Mouse (Mus musculus) forebrain, embryonic 13.5 days (tissue): ENCODE data around the gene Rpl7l1. TPM values are rescaled to one million over a fixed set of nuclear protein-coding genes. Genes with fewer than 3 reads are reported as not detected.
"Not testable (repeated sequence)": the region's sequence is repeated elsewhere in the genome, so short reads cannot be mapped to it uniquely, and the experiment has no call there.

ENCODE experiments used
- ATAC-seq: fragments of 200-750 bp; cut with Nextera tagmentation; 2 replicates; pipeline ENCODE4 v1.8.0; 2017
- H3K27ac ChIP-seq: fragments of 300-500 bp; sonication (generic); 2 replicates; pipeline ENCODE4 v1.5.1; 2015; ENCODE audit warnings: inconsistent platforms, mild to moderate bottlenecking, moderate library complexity
- H3K27me3 ChIP-seq: fragments of 300-500 bp; sonication (generic); 2 replicates; pipeline ENCODE4 v1.6.1; 2015; ENCODE audit warnings: mild to moderate bottlenecking, inconsistent platforms
- H3K36me3 ChIP-seq: fragments of 300-500 bp; sonication (generic); 2 replicates; pipeline ENCODE4 v1.6.1; 2015; ENCODE audit warnings: mild to moderate bottlenecking, inconsistent platforms; ENCODE audit not compliant: poor library complexity, severe bottlenecking
- H3K4me1 ChIP-seq: fragments of 300-500 bp; sonication (generic); 2 replicates; pipeline ENCODE4 v1.6.1; 2015; ENCODE audit warnings: inconsistent platforms
- H3K4me2 ChIP-seq: fragments of 300-500 bp; sonication (generic); 2 replicates; pipeline ENCODE4 v1.6.1; 2015; ENCODE audit warnings: inconsistent platforms, mild to moderate bottlenecking, moderate library complexity
- H3K4me3 ChIP-seq: fragments of 300-500 bp; sonication (generic); 2 replicates; pipeline ENCODE4 v1.5.1; 2015; ENCODE audit warnings: mild to moderate bottlenecking, inconsistent platforms
- H3K9ac ChIP-seq: fragments of 300-500 bp; sonication (generic); 2 replicates; pipeline ENCODE4 v1.6.1; 2015; ENCODE audit warnings: mild to moderate bottlenecking, inconsistent platforms
- H3K9me3 ChIP-seq: fragments of 300-500 bp; sonication (generic); replicated peaks from 2 replicates; pipeline ENCODE4 v1.6.1; 2016; ENCODE audit warnings: inconsistent platforms
- WGBS: fragments of 180-500 bp; shearing (Covaris S2); methylation state at CpG from one replicate; pipeline ENCODE4 v1.1.7; 2015; 5-methylcytosine and 5-hydroxymethylcytosine counted together
- polyA plus RNA-seq: library from polyadenylated mRNA; unstranded; fragments of >200 nt; fragmentation: Nextera tagmentation; extraction: Ambion mirVana; gene quantifications from 2 replicates; pipeline ENCODE4 v1.2.1, GENCODE M21; 2015

Rpl7l1 gene
- polyA plus RNA-seq, 1 experiment from 2014 or later = 143 TPM

DNA sequence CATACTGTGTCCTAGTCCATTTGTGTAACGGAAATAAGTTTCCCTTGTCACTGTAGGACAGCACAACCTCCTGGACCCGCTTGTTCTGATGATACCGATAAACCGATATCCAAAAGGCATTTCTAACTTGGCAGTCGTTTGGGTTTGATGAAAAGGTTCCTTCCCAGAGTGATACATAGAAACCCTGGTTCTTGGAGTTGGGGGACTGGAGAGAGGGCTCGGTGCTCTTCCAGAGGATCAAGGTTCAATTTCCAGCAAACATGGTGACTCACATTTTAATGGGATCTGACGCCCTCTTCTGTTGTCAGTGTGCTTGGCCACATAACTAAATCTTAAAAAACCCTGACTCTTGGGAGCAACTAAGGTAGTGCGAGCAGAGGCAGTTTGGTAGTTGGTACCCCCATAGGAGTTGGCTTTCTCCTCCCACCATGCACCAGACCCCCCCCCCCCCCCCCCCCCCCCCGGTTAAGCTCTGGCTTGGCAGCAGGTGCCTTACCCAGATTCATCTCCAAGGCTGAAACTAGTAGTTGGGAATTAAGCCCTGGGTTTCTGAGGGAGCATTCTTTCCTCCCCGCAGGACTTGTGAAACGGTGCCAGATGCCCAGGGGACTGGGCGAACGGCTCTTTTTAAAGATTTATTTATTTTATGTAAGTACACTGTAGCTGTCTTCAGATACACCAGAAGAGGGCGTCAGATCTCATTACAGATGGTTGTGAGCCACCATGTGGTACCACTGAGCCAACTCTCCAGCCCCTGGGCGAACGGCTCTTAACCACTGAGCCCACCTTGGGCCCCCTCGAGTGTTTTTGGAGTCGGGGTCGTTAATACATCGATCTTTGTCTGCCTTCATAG lies 9.0 kb downstream of the Rpl7l1 start:
- H3K27me3 ChIP-seq = no peaks in the 10 kb centered on the region
- H3K27ac ChIP-seq = peak overlapping the region; percentile 69; the same call in 1 of the 2 replicates
- WGBS = 9% methylated on average over 19 of the region's 20 CpGs

GRCm38 (mm10) chr17:46772404-46773277 lies 9.8 kb downstream of the Rpl7l1 start, which contains the start of gene 2310039H08Rik:
TSS of gene 2310039H08Rik (plus strand) at chr17:46772635.
- Histone ChIP-seq H3K9me3 (no peaks in the 10 kb centered on the region), H3K27me3 (no peaks in the 10 kb centered on the region), H3K4me1 (peaks cover 19% of the 10 kb centered on the region), H3K27ac (peak within 1 kb of the TSS; percentile 69), H3K4me3 (peak within 1 kb of the TSS; percentile 78), H3K36me3 (peaks cover 38% of the 10 kb centered on the region), H3K9ac (peak within 1 kb of the TSS; percentile 79), H3K4me2 (peak within 1 kb of the TSS; percentile 77)
- peak; percentile 92 for ATAC-seq
- whole genome bisulfite sequencing = under 1% methylated on average over 50 of the region's 50 CpGs

More for the DNA sequence above, 9.0 kb downstream of the Rpl7l1 start:
- Histone ChIP-seq H3K4me3 (peak overlapping the region; percentile 78), H3K36me3 (peaks cover 47% of the 10 kb centered on the region), H3K4me1 (peaks cover 19% of the 10 kb centered on the region), H3K9me3 (no peaks in the 10 kb centered on the region), H3K9ac (peak overlapping the region; percentile 79), H3K4me2 (peak overlapping the region; percentile 77)
- no peak for ATAC-seq

- peak overlapping the region; percentile 79 for H3K9ac ChIP-seq
- ATAC-seq = peak; percentile 42
- 9% methylated on average over 5 of the region's 5 CpGs for WGBS
- H3K4me2 ChIP-seq = peak overlapping the region; percentile 77
- no peaks in the 10 kb centered on the region for H3K27me3 ChIP-seq
- peak overlapping the region; percentile 69 for H3K27ac ChIP-seq
- H3K4me1 ChIP-seq = peaks cover 19% of the 10 kb centered on the region
- H3K36me3 ChIP-seq = peaks cover 32% of the 10 kb centered on the region
- peak overlapping the region; percentile 78 for H3K4me3 ChIP-seq
- H3K9me3 ChIP-seq = no peaks in the 10 kb centered on the region
Measured at GRCm38 (mm10) chr17:46772038-46772403, 10.5 kb downstream of the Rpl7l1 start.

GRCm38 (mm10) chr17:46771616-46772015 lies 10.9 kb downstream of the Rpl7l1 start:
- H3K27me3 ChIP-seq = no peaks in the 10 kb centered on the region
- peak overlapping the region; percentile 69; the same call in 1 of the 2 replicates for H3K27ac ChIP-seq
- WGBS = 67% methylated on average over 17 of the region's 17 CpGs
- peak overlapping the region; percentile 77 for H3K4me2 ChIP-seq
- ATAC-seq = no peak
- H3K9me3 ChIP-seq = no peaks in the 10 kb centered on the region
- H3K9ac ChIP-seq = peak overlapping the region; percentile 79
- H3K4me3 ChIP-seq = peak overlapping the region; percentile 78
- peaks cover 19% of the 10 kb centered on the region for H3K4me1 ChIP-seq
- peaks cover 28% of the 10 kb centered on the region for H3K36me3 ChIP-seq

DNA sequence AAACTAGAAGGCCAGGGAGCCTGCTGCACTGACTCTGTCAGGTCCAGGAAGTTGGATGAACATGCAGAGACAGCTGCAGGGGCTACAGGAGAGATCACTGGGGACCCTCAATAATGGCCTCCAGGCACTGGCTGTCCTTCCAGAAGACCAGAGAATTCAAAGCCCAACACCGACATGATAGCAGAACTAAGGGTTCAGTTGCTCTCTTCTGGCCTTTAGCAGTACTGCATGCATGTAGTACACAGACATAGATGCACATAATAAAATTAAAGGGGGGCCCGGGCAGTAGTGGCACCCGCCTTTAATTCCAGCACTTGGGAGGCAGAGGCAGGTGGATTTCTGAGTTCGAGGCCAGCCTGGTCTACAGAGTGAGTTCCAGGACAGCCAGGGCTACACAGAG lies 11.4 kb downstream of the Rpl7l1 start:
- H3K36me3 ChIP-seq = peaks cover 22% of the 10 kb centered on the region
- WGBS = 80% methylated on average over 4 of the region's 4 CpGs
- H3K4me3 ChIP-seq = no peak overlapping the region
- H3K4me2 ChIP-seq = no peak overlapping the region
- no peaks in the 10 kb centered on the region for H3K27me3 ChIP-seq
- peaks cover 19% of the 10 kb centered on the region for H3K4me1 ChIP-seq
- no peak overlapping the region for H3K27ac ChIP-seq
- H3K9ac ChIP-seq = no peak overlapping the region
- ATAC-seq = no peak
- H3K9me3 ChIP-seq = no peaks in the 10 kb centered on the region

DNA sequence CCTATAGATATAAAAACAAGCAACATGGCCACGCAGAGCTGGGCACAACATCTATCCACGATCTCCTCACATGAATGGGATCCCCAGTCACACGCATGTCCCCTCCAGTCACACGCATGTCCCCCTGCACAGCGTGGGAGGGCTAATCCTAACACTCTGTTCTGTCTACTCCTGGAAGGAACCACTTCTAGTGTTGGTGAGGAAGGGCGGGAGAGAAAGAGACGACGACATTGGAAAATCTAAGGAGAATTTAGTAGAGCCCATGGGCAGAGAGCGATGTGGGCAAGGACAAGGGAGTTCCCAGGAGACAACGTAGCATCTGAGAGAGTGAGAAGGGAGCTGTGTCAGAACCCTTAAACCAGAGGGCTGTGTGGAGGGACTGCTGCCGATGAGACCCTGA lies 11.9 kb downstream of the Rpl7l1 start:
- no peak overlapping the region for H3K9ac ChIP-seq
- peaks cover 19% of the 10 kb centered on the region for H3K4me1 ChIP-seq
- 90% methylated on average over 11 of the region's 11 CpGs for WGBS
- peaks cover 17% of the 10 kb centered on the region for H3K36me3 ChIP-seq
- no peak for ATAC-seq
- no peak overlapping the region for H3K4me2 ChIP-seq
- no peaks in the 10 kb centered on the region for H3K9me3 ChIP-seq
- H3K4me3 ChIP-seq = no peak overlapping the region
- no peaks in the 10 kb centered on the region for H3K27me3 ChIP-seq
- H3K27ac ChIP-seq = no peak overlapping the region

DNA sequence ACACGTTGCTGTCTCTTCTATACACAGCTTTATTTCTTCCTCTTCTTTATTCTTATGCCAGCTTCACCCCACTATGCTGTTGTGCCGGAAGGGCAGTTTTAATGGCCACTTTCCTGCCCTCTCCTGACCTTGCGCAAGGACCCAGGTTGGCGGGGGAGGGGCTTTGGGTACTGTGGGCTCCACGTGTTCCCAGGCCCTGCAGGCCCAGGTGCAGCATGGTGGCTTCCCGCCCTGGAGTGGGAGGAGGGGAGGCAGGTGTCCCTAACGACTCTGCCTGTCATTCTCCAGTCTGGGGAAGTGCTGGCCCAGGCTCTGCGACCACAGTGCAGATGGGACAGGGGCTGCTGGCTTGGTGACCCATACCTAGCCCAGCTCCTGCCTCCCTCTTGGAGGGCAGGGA lies 14.6 kb downstream of the Rpl7l1 start:
- Histone ChIP-seq H3K4me2 (no peak overlapping the region), H3K4me3 (no peak overlapping the region), H3K27me3 (no peaks in the 10 kb centered on the region), H3K9ac (no peak overlapping the region), H3K4me1 (peaks cover 7% of the 10 kb centered on the region), H3K9me3 (no peaks in the 10 kb centered on the region), H3K27ac (no peak overlapping the region), H3K36me3 (no peaks in the 10 kb centered on the region)
- 56% methylated on average over 8 of the region's 8 CpGs for WGBS
- ATAC-seq = no peak

DNA sequence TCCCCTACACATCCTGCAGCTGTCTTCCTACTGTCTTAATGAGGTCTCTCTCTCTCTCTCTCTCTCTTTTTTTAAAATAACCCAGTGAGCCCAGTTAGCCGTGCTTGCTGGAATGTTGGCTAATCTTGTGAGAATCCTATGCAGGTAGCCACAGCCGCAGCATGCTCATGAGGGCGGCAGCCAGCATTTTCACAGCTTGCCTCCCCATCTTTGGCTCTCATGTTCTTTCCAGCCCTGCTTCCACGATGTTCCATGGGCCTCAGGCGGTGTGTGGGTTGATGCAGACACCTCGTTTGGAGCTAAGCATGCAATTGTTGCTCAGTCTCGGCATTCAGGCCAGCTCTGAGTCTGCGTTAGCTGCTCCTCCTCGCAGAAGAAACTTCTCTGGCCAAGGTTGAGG lies 17.6 kb downstream of the Rpl7l1 start:
- H3K4me1 ChIP-seq, H3K36me3 ChIP-seq, H3K9ac ChIP-seq, H3K9me3 ChIP-seq, H3K27ac ChIP-seq, H3K4me3 ChIP-seq, ATAC-seq, H3K4me2 ChIP-seq, H3K27me3 ChIP-seq: not testable (repeated sequence)
- 60% methylated on average over 9 of the region's 9 CpGs for WGBS

GRCm38 (mm10) chr17:46763544-46763943 lies 18.9 kb downstream of the Rpl7l1 start, which contains the start of gene Ptcra:
TSS of gene Ptcra (minus strand) at chr17:46763712.
- H3K9ac ChIP-seq = no peak within 1 kb of the TSS
- H3K27me3 ChIP-seq = no peaks in the 10 kb centered on the region
- WGBS = 51% methylated on average over 2 of the region's 2 CpGs
- no peak within 1 kb of the TSS for H3K27ac ChIP-seq
- no peak within 1 kb of the TSS for H3K4me3 ChIP-seq
- no peak for ATAC-seq
- no peak within 1 kb of the TSS for H3K4me2 ChIP-seq
- no peaks in the 10 kb centered on the region for H3K36me3 ChIP-seq
- no peaks in the 10 kb centered on the region for H3K4me1 ChIP-seq
- H3K9me3 ChIP-seq = no peaks in the 10 kb centered on the region

DNA sequence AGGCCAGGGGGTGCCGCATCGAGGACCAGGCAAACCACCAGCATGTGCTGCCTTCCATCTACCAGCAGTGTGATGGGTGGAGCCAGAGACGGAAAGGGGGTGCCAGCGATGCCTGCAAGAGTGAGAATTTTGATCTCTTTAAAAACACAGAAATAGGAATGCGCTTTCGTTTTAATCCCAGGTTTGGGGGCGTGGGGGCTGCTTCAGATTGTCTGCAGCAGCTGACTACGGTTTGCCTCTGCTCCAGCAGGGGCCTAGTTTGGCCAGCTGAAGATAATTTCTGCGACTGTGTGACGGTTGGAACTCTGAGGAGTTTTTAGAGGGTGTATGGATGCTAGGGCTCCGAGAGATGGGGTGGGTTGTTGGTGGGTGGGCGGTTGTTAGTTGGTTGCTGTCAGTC lies 23.7 kb downstream of the Rpl7l1 start:
- no peaks in the 10 kb centered on the region for H3K27me3 ChIP-seq
- no peaks in the 10 kb centered on the region for H3K4me1 ChIP-seq
- H3K36me3 ChIP-seq = no peaks in the 10 kb centered on the region
- WGBS = 87% methylated on average over 12 of the region's 12 CpGs
- H3K27ac ChIP-seq = no peak overlapping the region
- H3K4me3 ChIP-seq = no peak overlapping the region
- no peak overlapping the region for H3K9ac ChIP-seq
- H3K9me3 ChIP-seq = no peaks in the 10 kb centered on the region
- no peak overlapping the region for H3K4me2 ChIP-seq
- ATAC-seq = no peak

DNA sequence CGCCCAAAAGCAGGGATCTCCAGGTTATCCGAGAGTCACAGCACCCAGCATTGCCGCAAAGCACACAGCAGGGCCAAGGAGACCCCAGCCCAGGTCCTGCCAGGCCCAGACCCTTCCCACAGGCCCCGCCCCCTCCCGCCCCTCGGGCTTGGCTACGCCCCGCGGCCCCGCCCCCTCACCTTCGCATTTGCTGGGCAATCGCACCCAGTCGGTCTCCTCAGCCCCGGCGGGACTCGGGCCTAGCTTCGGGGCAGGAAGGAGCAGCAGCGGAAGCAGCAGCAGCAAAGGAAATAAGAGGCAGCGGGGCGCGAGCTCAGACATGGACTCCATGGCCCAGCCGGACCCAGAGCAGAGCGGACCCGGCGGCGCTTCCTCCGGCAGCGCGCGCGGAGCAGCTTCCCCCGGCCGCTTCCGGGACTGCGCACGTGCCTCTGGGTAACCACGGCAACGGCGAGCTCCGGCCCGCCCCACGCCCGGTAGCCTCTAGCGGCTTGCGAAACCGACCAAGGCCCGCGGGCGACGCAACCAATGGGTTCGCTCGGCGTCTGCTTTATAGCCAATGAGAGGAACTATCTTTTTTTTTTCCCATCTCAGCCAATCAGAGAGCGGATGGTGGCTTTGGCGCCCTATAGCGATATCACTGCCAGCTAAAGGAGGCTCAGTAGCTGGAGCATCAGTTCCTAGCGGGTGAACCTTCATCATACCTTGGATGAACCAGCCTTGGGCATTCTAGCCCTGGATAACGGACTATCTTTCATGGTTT lies 30.5 kb downstream of the Rpl7l1 start, which contains the start of gene Cnpy3:
Gene Cnpy3, minus strand, starts transcription at position 421 of the 763 bp plus-strand sequence.
- Histone ChIP-seq H3K4me1 (peaks cover 20% of the 10 kb centered on the region), H3K36me3 (peaks cover 10% of the 10 kb centered on the region; the same call in 1 of the 2 replicates), H3K27me3 (no peaks in the 10 kb centered on the region), H3K27ac (peak within 1 kb of the TSS; percentile 84), H3K4me2 (peak within 1 kb of the TSS; percentile 85), H3K4me3 (peak within 1 kb of the TSS; percentile 72), H3K9ac (peak within 1 kb of the TSS; percentile 77), H3K9me3 (no peaks in the 10 kb centered on the region)
- ATAC-seq = peak; percentile 100
- under 1% methylated on average over 58 of the region's 58 CpGs for WGBS
